Mouse (Mus musculus): ENCODE results near the gene Calm1. TPM values are rescaled to one million over a fixed set of nuclear protein-coding genes. Genes with fewer than 3 reads are reported as not detected.

Gene Calm1
- polyA plus RNA-seq (2017; shearing (Covaris generic)): 1,312 TPM

DNA sequence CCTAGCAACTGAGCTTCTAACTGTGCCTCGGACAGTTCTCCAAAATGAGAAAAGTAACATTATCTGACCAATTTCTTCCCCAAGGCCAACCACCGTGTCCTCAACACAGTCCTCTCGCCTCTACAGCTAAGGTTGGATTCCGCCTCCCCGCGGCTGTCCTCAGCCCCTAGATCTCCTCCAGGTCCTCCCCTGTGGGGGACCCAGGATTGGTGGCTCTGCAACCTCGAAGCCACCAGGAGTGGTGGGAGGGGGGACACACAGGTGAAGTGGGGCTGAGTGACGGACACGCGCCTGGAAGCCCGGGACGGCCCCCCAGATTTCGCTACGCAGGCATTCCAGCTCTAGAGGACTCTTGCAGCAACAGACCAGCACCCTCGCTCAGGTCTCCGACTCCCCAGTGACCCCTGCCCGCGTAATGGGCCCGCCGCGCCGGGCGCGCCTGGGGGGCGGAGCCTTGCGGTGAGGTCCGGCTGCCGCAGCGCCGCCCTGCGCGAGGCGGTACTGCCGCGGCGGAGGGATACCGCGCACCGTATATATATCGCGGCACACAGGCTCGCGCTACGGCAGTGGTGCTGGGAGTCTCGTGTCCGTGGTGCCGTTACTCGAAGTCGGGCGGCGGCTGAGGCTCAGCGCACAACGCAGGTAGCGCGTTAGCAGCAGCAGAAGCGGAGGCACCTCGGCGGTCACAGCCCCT is at the start of gene Calm1:
Gene Calm1, plus strand, starts transcription at position 469 of the 694 bp plus-strand sequence.

DNA sequence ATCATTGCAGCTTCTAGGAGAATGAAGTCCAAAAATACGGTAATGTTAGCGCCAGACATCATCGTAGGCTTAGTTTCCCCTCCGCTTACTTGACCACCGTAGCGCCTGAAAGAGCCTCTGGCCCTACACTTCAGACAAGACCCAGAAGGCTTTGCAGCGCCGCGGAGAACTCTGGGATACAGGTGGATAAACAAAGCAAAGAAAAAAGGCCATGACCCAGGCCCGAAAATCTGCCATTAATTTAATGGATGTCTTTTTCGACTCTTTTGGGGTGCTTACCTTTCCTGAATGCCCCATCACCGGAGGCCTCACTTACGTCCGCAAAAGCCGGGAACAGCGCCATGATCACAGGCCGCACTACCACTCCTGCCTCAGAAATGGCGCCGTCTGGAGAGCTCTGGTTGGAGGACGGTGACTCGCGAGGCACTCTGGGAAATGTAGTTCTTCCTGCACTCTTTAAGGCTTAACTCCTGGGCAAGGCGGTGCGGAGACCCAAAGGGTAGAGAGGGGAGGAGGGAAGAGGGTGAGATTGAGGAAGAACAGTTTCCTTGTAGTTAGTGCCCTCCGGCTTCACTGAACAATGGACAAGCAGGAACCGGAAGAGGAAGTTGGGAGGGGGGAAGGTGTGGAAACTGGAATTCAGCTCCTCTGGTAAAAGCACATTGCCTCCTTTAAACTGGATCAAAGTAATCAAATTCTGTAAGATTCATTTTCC is 39.8 kb upstream of the Calm1 start, which contains the start of gene Nrde2:
Gene Nrde2, minus strand, starts transcription at position 393 of the 715 bp plus-strand sequence.

Other genes starting within 250 kb of the Calm1 start
- gene Kcnk13, start 234.9 kb upstream of the Calm1 start, polyA plus RNA-seq (2017; shearing (Covaris generic)): 0.13 TPM
- 160 TPM for gene Psmc1, start 89.3 kb upstream of the Calm1 start, polyA plus RNA-seq (2017; shearing (Covaris generic))
- 30.7 TPM for gene Nrde2, start 39.8 kb upstream of the Calm1 start, polyA plus RNA-seq (2017; shearing (Covaris generic))

Data from CD4-positive, CD25-positive, alpha-beta regulatory T cell (primary cell).